Mouse (Mus musculus) bone marrow, adult 2 months (tissue): ENCODE data around the gene Ttc39b.

Experiments used
- CTCF ChIP-seq: fragments of 200-500 bp; IDR thresholded peaks from 2 replicates; pipeline ENCODE4 v1.5.1; 2011; ENCODE audit warnings: low read length, control low read depth; ENCODE audit not compliant: control insufficient read depth, insufficient read depth
- POLR2A ChIP-seq: fragments of 200-500 bp; IDR thresholded peaks from 2 replicates; pipeline ENCODE4 v1.6.1; 2011; ENCODE audit warnings: low read depth, mild to moderate bottlenecking, control low read depth, low read length, borderline replicate concordance; ENCODE audit not compliant: control insufficient read depth

GRCm38 (mm10) chr4:83237656-83238055 is 86.4 kb downstream of the Ttc39b start:
- no peak for TF ChIP-seq POLR2A
- TF ChIP-seq CTCF = no peak
